Mouse (Mus musculus): ENCODE results near the gene Hnrnpab. TPM values are rescaled to one million over a fixed set of nuclear protein-coding genes. Genes with fewer than 3 reads are reported as not detected.

Hnrnpab gene
- polyA plus RNA-seq, 1 experiment = 639 TPM

GRCm38 (mm10) chr11:51555066-51555465, 51.6 kb downstream of the Hnrnpab start:
- TF ChIP-seq EP300 (IDR thresholded peaks at IDR 0.05; ENCODE audit: insufficient read depth, low read depth, low read length) = no peak
- no peak for TF ChIP-seq POLR2A (IDR thresholded peaks at IDR 0.05; ENCODE audit: insufficient read depth, low read length)
- no peak for TF ChIP-seq CTCF (IDR thresholded peaks at IDR 0.05; ENCODE audit: low read depth, low read length)
- H3K9ac ChIP-seq (ENCODE audit: low read depth, poor library complexity, severe bottlenecking) = no peak overlapping the region
- H3K9me3 ChIP-seq (replicated peaks; ENCODE audit: control insufficient read depth, insufficient read depth, low read length, poor library complexity, severe bottlenecking) = no peaks in the 10 kb centered on the region
- H3K36me3 ChIP-seq (ENCODE audit: control insufficient read depth, insufficient read depth, low read length, poor library complexity, severe bottlenecking) = no peaks in the 10 kb centered on the region
- H3K27me3 ChIP-seq (ENCODE audit: control insufficient read depth, insufficient read depth, low read length, poor library complexity, severe bottlenecking) = no peaks in the 10 kb centered on the region
- H3K4me3 ChIP-seq (ENCODE audit: low read depth, low read length) = no peak overlapping the region
- H3K27ac ChIP-seq (ENCODE audit: insufficient read depth, low read length) = no peak overlapping the region
- no peaks in the 10 kb centered on the region for H3K4me1 ChIP-seq (ENCODE audit: control insufficient read depth, insufficient read depth, low read length)

DNA sequence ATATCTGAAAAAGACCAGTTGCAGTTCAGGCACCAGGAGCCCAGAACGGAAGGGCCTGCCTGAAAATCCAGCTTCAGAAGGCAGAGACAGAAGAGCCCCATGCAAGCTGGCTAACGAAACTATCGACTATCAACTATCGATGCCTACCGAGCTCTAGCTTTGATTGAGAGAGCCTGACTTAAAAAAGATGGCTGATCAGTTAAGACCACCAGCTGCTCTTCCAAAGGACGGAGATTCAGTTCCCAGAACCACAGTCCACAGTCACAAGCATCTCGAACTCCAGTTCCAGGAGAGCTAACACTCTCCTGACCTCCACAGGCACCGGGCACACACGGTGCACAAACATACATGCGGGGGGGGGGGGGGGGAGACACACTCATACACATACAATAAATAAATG, 52.1 kb downstream of the Hnrnpab start:
- H3K9me3 ChIP-seq (replicated peaks; ENCODE audit: control insufficient read depth, insufficient read depth, low read length, poor library complexity, severe bottlenecking) = no peaks in the 10 kb centered on the region
- no peak overlapping the region for H3K9ac ChIP-seq (ENCODE audit: low read depth, poor library complexity, severe bottlenecking)
- no peak overlapping the region for H3K27ac ChIP-seq (ENCODE audit: insufficient read depth, low read length)
- TF ChIP-seq POLR2A (IDR thresholded peaks at IDR 0.05; ENCODE audit: insufficient read depth, low read length) (no peak), CTCF (IDR thresholded peaks at IDR 0.05; ENCODE audit: low read depth, low read length) (no peak), EP300 (IDR thresholded peaks at IDR 0.05; ENCODE audit: insufficient read depth, low read depth, low read length) (no peak)
- no peak overlapping the region for H3K4me3 ChIP-seq (ENCODE audit: low read depth, low read length)
- no peaks in the 10 kb centered on the region for H3K27me3 ChIP-seq (ENCODE audit: control insufficient read depth, insufficient read depth, low read length, poor library complexity, severe bottlenecking)
- H3K4me1 ChIP-seq (ENCODE audit: control insufficient read depth, insufficient read depth, low read length) = no peaks in the 10 kb centered on the region
- no peaks in the 10 kb centered on the region for H3K36me3 ChIP-seq (ENCODE audit: control insufficient read depth, insufficient read depth, low read length, poor library complexity, severe bottlenecking)

GRCm38 (mm10) chr11:51552091-51552490, 54.6 kb downstream of the Hnrnpab start:
- H3K27me3 ChIP-seq (ENCODE audit: control insufficient read depth, insufficient read depth, low read length, poor library complexity, severe bottlenecking) = no peaks in the 10 kb centered on the region
- H3K9ac ChIP-seq (ENCODE audit: low read depth, poor library complexity, severe bottlenecking) = no peak overlapping the region
- H3K27ac ChIP-seq (ENCODE audit: insufficient read depth, low read length) = no peak overlapping the region
- no peaks in the 10 kb centered on the region for H3K4me1 ChIP-seq (ENCODE audit: control insufficient read depth, insufficient read depth, low read length)
- H3K9me3 ChIP-seq (replicated peaks; ENCODE audit: control insufficient read depth, insufficient read depth, low read length, poor library complexity, severe bottlenecking) = no peaks in the 10 kb centered on the region
- H3K36me3 ChIP-seq (ENCODE audit: control insufficient read depth, insufficient read depth, low read length, poor library complexity, severe bottlenecking) = no peaks in the 10 kb centered on the region
- H3K4me3 ChIP-seq (ENCODE audit: low read depth, low read length) = no peak overlapping the region
- TF ChIP-seq CTCF (IDR thresholded peaks at IDR 0.05; ENCODE audit: low read depth, low read length) = no peak
- no peak for TF ChIP-seq POLR2A (IDR thresholded peaks at IDR 0.05; ENCODE audit: insufficient read depth, low read length)
- no peak for TF ChIP-seq EP300 (IDR thresholded peaks at IDR 0.05; ENCODE audit: insufficient read depth, low read depth, low read length)

DNA sequence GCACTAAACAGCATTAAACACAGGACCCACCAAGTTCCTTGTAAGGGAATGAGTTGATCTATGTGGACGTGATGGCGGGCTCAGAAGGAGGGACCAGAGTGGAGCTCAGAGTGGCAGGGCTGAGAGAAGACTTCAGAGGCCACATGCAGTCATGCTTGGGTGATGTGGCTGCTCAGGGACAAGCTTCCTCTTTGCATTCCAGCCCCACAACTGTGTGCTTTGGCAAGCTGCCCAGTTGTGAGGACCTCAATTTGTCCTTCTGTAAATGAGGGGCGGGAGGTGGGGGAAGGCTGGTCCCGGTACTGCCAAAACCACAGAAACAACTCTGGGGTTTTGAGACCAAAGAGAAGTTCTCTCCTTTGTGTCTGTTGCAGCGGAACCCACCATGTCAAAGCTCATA, 55.4 kb downstream of the Hnrnpab start:
- H3K9me3 ChIP-seq (replicated peaks; ENCODE audit: control insufficient read depth, insufficient read depth, low read length, poor library complexity, severe bottlenecking) = no peaks in the 10 kb centered on the region
- H3K4me3 ChIP-seq (ENCODE audit: low read depth, low read length) = no peak overlapping the region
- no peaks in the 10 kb centered on the region for H3K27me3 ChIP-seq (ENCODE audit: control insufficient read depth, insufficient read depth, low read length, poor library complexity, severe bottlenecking)
- TF ChIP-seq POLR2A (IDR thresholded peaks at IDR 0.05; ENCODE audit: insufficient read depth, low read length) (no peak), EP300 (IDR thresholded peaks at IDR 0.05; ENCODE audit: insufficient read depth, low read depth, low read length) (no peak), CTCF (IDR thresholded peaks at IDR 0.05; ENCODE audit: low read depth, low read length) (no peak)
- no peaks in the 10 kb centered on the region for H3K36me3 ChIP-seq (ENCODE audit: control insufficient read depth, insufficient read depth, low read length, poor library complexity, severe bottlenecking)
- no peak overlapping the region for H3K9ac ChIP-seq (ENCODE audit: low read depth, poor library complexity, severe bottlenecking)
- H3K4me1 ChIP-seq (ENCODE audit: control insufficient read depth, insufficient read depth, low read length) = no peaks in the 10 kb centered on the region
- no peak overlapping the region for H3K27ac ChIP-seq (ENCODE audit: insufficient read depth, low read length)

Other genes with a start within 250 kb of the Hnrnpab start
- gene Phykpl, start 22.1 kb downstream of the Hnrnpab start, polyA plus RNA-seq (2011; ENCODE audit: insufficient read depth, insufficient read length, low read depth, missing spikeins) = 8.1 and 10.5 TPM in 2 replicates
- 202 and 205 TPM in 2 replicates for gene Nhp2, start 12.9 kb upstream of the Hnrnpab start, polyA plus RNA-seq (2011; ENCODE audit: insufficient read depth, insufficient read length, low read depth, missing spikeins)
- 17.9 and 20.2 TPM in 2 replicates for gene Rmnd5b, start 29.0 kb upstream of the Hnrnpab start, polyA plus RNA-seq (2011; ENCODE audit: insufficient read depth, insufficient read length, low read depth, missing spikeins)
- 18.5 and 19.9 TPM in 2 replicates for gene N4bp3, start 44.0 kb upstream of the Hnrnpab start, polyA plus RNA-seq (2011; ENCODE audit: insufficient read depth, insufficient read length, low read depth, missing spikeins)
- 10.1 and 10.6 TPM in 2 replicates for gene D930048N14Rik, start 44.1 kb upstream of the Hnrnpab start, polyA plus RNA-seq (2011; ENCODE audit: insufficient read depth, insufficient read length, low read depth, missing spikeins)
- 37.9 and 45.7 TPM in 2 replicates for gene 0610009B22Rik, start 82.0 kb upstream of the Hnrnpab start, polyA plus RNA-seq (2011; ENCODE audit: insufficient read depth, insufficient read length, low read depth, missing spikeins)
- 50.2 and 50.5 TPM in 2 replicates for gene Sec24a, start 156.8 kb upstream of the Hnrnpab start, polyA plus RNA-seq (2011; ENCODE audit: insufficient read depth, insufficient read length, low read depth, missing spikeins)
- gene Sar1b, start 156.8 kb upstream of the Hnrnpab start, polyA plus RNA-seq (2011; ENCODE audit: insufficient read depth, insufficient read length, low read depth, missing spikeins) = 38.8 and 39.5 TPM in 2 replicates